Mouse (Mus musculus): ENCODE results near the gene Appl2. TPM values are rescaled to one million over a fixed set of nuclear protein-coding genes. Genes with fewer than 3 reads are reported as not detected.

Gene Appl2
- polyA plus RNA-seq, 1 experiment = 11.6 TPM

GRCm38 (mm10) chr10:83610518-83610917, 38.0 kb downstream of the Appl2 start:
- no peaks in the 10 kb centered on the region for H3K79me2 ChIP-seq (ENCODE audit: control insufficient read depth, insufficient read depth)
- H3ac ChIP-seq (ENCODE audit: control insufficient read depth, insufficient read length) = no peak overlapping the region
- H3K4me3 ChIP-seq = no peak overlapping the region
- H3K27me3 ChIP-seq (ENCODE audit: control insufficient read depth, insufficient read depth, insufficient read length) = no peaks in the 10 kb centered on the region
- TF ChIP-seq POLR2AphosphoS2 (IDR thresholded peaks at IDR 0.05; ENCODE audit: insufficient read length, low read depth) (peak; percentile 66), MYOG (IDR thresholded peaks at IDR 0.05; ENCODE audit: control insufficient read depth in 1 of 3, insufficient read depth in 1 of 3, insufficient read length in 2 of 3, low read depth in 2 of 3) (no peak)
- peaks cover 15% of the 10 kb centered on the region for H3K36me3 ChIP-seq (ENCODE audit: control insufficient read depth, insufficient read depth)
- H3K4me2 ChIP-seq (ENCODE audit: low read depth) = no peak overlapping the region

- no peak overlapping the region for H3K4me3 ChIP-seq
- no peak overlapping the region for H3K4me2 ChIP-seq (ENCODE audit: low read depth)
- H3ac ChIP-seq (ENCODE audit: control insufficient read depth, insufficient read length) = no peak overlapping the region
- H3K36me3 ChIP-seq (ENCODE audit: control insufficient read depth, insufficient read depth) = peaks cover 20% of the 10 kb centered on the region
- H3K27me3 ChIP-seq (ENCODE audit: control insufficient read depth, insufficient read depth, insufficient read length) = no peaks in the 10 kb centered on the region
- H3K79me2 ChIP-seq (ENCODE audit: control insufficient read depth, insufficient read depth) = no peaks in the 10 kb centered on the region
- TF ChIP-seq TCF3 (IDR thresholded peaks at IDR 0.05; ENCODE audit: insufficient read length, low read depth) = no peak
- TF ChIP-seq POLR2AphosphoS2 (IDR thresholded peaks at IDR 0.05; ENCODE audit: insufficient read length, low read depth) = peak; percentile 67
Measured at GRCm38 (mm10) chr10:83608596-83608995, 39.9 kb downstream of the Appl2 start.

- no peaks in the 10 kb centered on the region for H3K27me3 ChIP-seq (ENCODE audit: control insufficient read depth, insufficient read depth, insufficient read length)
- peaks cover 30% of the 10 kb centered on the region for H3K36me3 ChIP-seq (ENCODE audit: control insufficient read depth, insufficient read depth)
- H3K4me3 ChIP-seq = no peak overlapping the region
- no peak overlapping the region for H3ac ChIP-seq (ENCODE audit: control insufficient read depth, insufficient read length)
- no peak for TF ChIP-seq REST (IDR thresholded peaks at IDR 0.05; ENCODE audit: insufficient read depth, insufficient read length)
- TF ChIP-seq USF1 (IDR thresholded peaks at IDR 0.05; ENCODE audit: low read depth) = no peak
- no peak for TF ChIP-seq MAX (IDR thresholded peaks at IDR 0.05; ENCODE audit: low read depth)
- TF ChIP-seq POLR2A (IDR thresholded peaks at IDR 0.05; ENCODE audit: insufficient read length, low read depth) = no peak
- TF ChIP-seq MYOD1 (IDR thresholded peaks at IDR 0.05; ENCODE audit: control insufficient read depth in 1 of 3, insufficient read length in 2 of 3, low read depth in 2 of 3) = no peak
- TF ChIP-seq CEBPB (IDR thresholded peaks at IDR 0.05; ENCODE audit: insufficient read depth, poor library complexity, severe bottlenecking) = no peak
- TF ChIP-seq MYOG (IDR thresholded peaks at IDR 0.05; ENCODE audit: control insufficient read depth in 1 of 3, insufficient read depth in 1 of 3, insufficient read length in 2 of 3, low read depth in 2 of 3) = no peak
- no peak overlapping the region for H3K4me2 ChIP-seq (ENCODE audit: low read depth)
- no peaks in the 10 kb centered on the region for H3K79me2 ChIP-seq (ENCODE audit: control insufficient read depth, insufficient read depth)
Measured at GRCm38 (mm10) chr10:83607111-83607510, 41.4 kb downstream of the Appl2 start.

- no peaks in the 10 kb centered on the region for H3K79me2 ChIP-seq (ENCODE audit: control insufficient read depth, insufficient read depth)
- H3K27me3 ChIP-seq (ENCODE audit: control insufficient read depth, insufficient read depth, insufficient read length) = no peaks in the 10 kb centered on the region
- TF ChIP-seq POLR2AphosphoS2 (IDR thresholded peaks at IDR 0.05; ENCODE audit: insufficient read length, low read depth) (peak; percentile 14), TCF3 (IDR thresholded peaks at IDR 0.05; ENCODE audit: insufficient read length, low read depth) (no peak)
- no peak overlapping the region for H3K4me3 ChIP-seq
- H3K4me2 ChIP-seq (ENCODE audit: low read depth) = no peak overlapping the region
- no peak overlapping the region for H3ac ChIP-seq (ENCODE audit: control insufficient read depth, insufficient read length)
- H3K36me3 ChIP-seq (ENCODE audit: control insufficient read depth, insufficient read depth) = peaks cover 34% of the 10 kb centered on the region
Measured at GRCm38 (mm10) chr10:83605637-83606183, 42.8 kb downstream of the Appl2 start.

GRCm38 (mm10) chr10:83603956-83604564, 44.5 kb downstream of the Appl2 start:
- no peak overlapping the region for H3ac ChIP-seq (ENCODE audit: control insufficient read depth, insufficient read length)
- H3K36me3 ChIP-seq (ENCODE audit: control insufficient read depth, insufficient read depth) = peaks cover 50% of the 10 kb centered on the region
- H3K4me2 ChIP-seq (ENCODE audit: low read depth) = no peak overlapping the region
- TF ChIP-seq POLR2AphosphoS2 (IDR thresholded peaks at IDR 0.05; ENCODE audit: insufficient read length, low read depth) (peak; percentile 56), TCF3 (IDR thresholded peaks at IDR 0.05; ENCODE audit: insufficient read length, low read depth) (no peak), E2F4 (IDR thresholded peaks at IDR 0.05; ENCODE audit: insufficient read depth) (no peak)
- no peak overlapping the region for H3K4me3 ChIP-seq
- H3K27me3 ChIP-seq (ENCODE audit: control insufficient read depth, insufficient read depth, insufficient read length) = no peaks in the 10 kb centered on the region
- no peaks in the 10 kb centered on the region for H3K79me2 ChIP-seq (ENCODE audit: control insufficient read depth, insufficient read depth)

- no peaks in the 10 kb centered on the region for H3K79me2 ChIP-seq (ENCODE audit: control insufficient read depth, insufficient read depth)
- H3K36me3 ChIP-seq (ENCODE audit: control insufficient read depth, insufficient read depth) = peaks cover 73% of the 10 kb centered on the region
- H3ac ChIP-seq (ENCODE audit: control insufficient read depth, insufficient read length) = no peak overlapping the region
- TF ChIP-seq E2F4 (IDR thresholded peaks at IDR 0.05; ENCODE audit: insufficient read depth) = no peak
- TF ChIP-seq REST (IDR thresholded peaks at IDR 0.05; ENCODE audit: insufficient read depth, insufficient read length) = no peak
- no peak for TF ChIP-seq MYOD1 (IDR thresholded peaks at IDR 0.05; ENCODE audit: control insufficient read depth in 1 of 3, insufficient read length in 2 of 3, low read depth in 2 of 3)
- no peak for TF ChIP-seq POLR2A (IDR thresholded peaks at IDR 0.05; ENCODE audit: insufficient read length, low read depth)
- no peak for TF ChIP-seq CEBPB (IDR thresholded peaks at IDR 0.05; ENCODE audit: insufficient read depth, poor library complexity, severe bottlenecking)
- no peak for TF ChIP-seq MAX (IDR thresholded peaks at IDR 0.05; ENCODE audit: low read depth)
- TF ChIP-seq USF1 (IDR thresholded peaks at IDR 0.05; ENCODE audit: low read depth) = no peak
- no peak for TF ChIP-seq POLR2AphosphoS2 (IDR thresholded peaks at IDR 0.05; ENCODE audit: insufficient read length, low read depth)
- no peak for TF ChIP-seq TCF3 (IDR thresholded peaks at IDR 0.05; ENCODE audit: insufficient read length, low read depth)
- no peak for TF ChIP-seq SRF (IDR thresholded peaks at IDR 0.05; ENCODE audit: control insufficient read depth, insufficient read length, low read depth)
- no peak for TF ChIP-seq TCF12 (IDR thresholded peaks at IDR 0.05; ENCODE audit: insufficient read depth, poor library complexity, severe bottlenecking)
- no peak for TF ChIP-seq MYOG (IDR thresholded peaks at IDR 0.05; ENCODE audit: control insufficient read depth in 1 of 3, insufficient read depth in 1 of 3, insufficient read length in 2 of 3, low read depth in 2 of 3)
- H3K27me3 ChIP-seq (ENCODE audit: control insufficient read depth, insufficient read depth, insufficient read length) = no peaks in the 10 kb centered on the region
- no peak overlapping the region for H3K4me2 ChIP-seq (ENCODE audit: low read depth)
- H3K4me3 ChIP-seq = no peak overlapping the region
Measured at GRCm38 (mm10) chr10:83600650-83601049, 47.9 kb downstream of the Appl2 start.
